Mouse (Mus musculus): ENCODE results near the gene Rhox3f.
"Not testable (repeated sequence)": the region's sequence is repeated elsewhere in the genome, so short reads cannot be mapped to it uniquely, and the experiment has no call there.

The Rhox3f gene

DNA sequence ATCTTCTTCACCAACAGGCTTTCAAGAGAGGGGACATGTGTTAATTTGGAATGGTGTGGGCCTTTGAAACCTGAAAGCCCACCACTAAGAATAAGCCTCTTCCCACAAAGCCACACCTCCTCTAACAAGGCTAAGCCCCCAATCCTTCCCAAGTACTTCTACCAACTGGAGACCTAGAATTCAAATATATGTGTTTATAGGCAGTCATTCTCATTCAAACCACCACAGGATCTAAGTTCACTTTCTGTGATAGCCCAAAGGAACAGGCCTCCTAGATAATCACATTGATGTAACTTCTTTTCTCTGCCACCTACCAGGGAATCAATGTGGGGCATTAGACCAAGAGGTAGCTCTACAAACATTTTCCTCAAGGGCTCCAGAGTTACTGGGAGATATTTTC, at the start of gene Rhox3f:
Gene Rhox3f, plus strand, starts transcription at position 301 of the 400 bp plus-strand sequence.
- DNase-seq: not testable (repeated sequence)

DNA sequence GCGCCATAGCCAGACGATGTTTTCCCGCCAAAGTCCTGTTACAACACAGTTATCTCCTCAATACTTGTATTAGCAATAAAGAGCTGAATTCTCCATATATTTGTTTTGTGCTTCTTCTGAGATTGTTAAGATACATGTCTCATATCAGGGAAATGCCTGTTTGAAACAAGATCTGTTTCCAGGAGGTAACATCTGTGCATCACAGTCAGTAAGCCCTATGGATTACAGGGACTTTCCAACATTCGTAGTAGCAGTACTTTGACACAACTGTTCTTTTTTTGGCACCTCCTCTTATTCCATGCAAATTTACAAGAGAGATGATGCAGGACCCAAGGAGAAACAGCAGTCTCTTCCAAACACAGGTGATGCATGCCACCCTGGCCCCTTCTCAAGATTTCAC, 39.1 kb upstream of the Rhox3f start, which contains the start of gene Rhox3e:
Gene Rhox3e, plus strand, starts transcription at position 301 of the 400 bp plus-strand sequence.
- DNase-seq: not testable (repeated sequence)

DNA sequence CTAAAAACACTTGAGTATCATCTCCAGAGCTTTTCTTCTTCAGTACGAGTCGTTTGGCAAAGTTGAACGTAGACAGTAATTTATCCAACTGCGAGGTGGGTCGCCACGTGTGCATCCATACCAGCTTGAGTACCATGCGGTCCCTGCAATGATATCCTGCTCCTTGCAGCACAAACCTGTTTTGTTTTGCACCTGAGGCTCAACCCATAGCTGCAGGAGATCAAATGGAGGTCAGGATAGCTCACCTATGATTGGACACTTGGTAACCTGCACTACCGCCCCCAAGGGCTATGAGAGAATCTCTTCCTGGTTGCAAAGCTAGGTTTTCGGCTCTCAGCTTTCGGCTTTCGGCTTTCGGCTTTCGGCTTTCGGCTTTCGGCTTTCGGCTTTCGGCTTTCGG, 23.7 kb upstream of the Rhox3f start, which contains the start of gene Rhox4e:
Gene Rhox4e, plus strand, starts transcription at position 301 of the 400 bp plus-strand sequence.
- not testable (repeated sequence) for DNase-seq

DNA sequence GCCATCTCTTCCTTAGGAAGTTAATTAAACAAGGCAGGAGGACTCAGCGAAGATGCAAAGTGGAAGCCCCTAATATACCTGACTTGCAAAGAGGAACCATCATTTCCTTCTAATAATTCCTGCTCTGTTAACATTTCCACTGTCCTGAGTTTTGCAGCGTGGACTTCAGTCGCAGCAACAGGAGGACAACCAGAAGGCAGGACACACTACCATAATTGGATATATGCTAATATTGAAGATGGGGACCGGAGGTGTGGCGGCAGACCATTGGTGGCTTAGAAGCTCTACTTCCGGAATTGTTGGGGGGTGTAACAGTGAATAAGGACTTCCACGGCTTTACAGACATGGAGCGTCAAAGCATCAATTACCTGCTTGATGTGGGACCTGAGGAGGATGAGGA, 9.7 kb upstream of the Rhox3f start, which contains the start of gene Rhox2f:
Gene Rhox2f, plus strand, starts transcription at position 301 of the 400 bp plus-strand sequence.
- DNase-seq: not testable (repeated sequence)

DNA sequence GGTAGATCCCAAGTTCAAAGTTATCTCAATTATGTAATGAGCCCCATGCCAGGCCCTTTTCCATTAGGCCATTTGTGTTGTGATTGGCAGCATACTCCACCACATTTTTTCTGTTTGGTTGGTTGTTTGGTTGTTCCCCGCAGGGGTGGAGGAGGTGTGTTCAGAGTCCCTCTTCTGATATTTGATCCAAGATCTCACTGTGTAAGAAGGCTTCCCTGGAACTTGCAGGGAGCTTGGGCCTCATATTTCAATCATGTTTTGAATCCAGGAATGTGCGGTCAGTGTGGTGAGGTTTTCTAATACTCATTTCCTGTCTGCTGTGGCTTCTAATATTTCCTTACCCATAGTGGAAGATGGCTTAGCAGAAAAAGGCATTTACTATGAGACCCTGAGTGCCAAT, 8.2 kb upstream of the Rhox3f start:
- not testable (repeated sequence) for DNase-seq

DNA sequence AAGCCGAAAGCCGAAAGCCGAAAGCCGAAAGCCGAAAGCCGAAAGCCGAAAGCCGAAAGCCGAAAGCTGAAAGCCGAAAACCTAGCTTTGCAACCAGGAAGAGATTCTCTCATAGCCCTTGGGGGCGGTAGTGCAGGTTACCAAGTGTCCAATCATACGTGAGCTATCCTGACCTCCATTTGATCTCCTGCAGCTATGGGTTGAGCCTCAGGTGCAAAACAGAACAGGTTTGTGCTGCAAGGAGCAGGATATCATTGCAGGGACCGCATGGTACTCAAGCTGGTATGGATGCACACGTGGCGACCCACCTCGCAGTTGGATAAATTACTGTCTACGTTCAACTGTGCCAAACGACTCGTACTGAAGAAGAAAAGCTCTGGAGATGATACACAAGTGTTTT, 26.8 kb downstream of the Rhox3f start, which contains the start of gene Rhox4f:
Gene Rhox4f, minus strand, starts transcription at position 101 of the 400 bp plus-strand sequence.
- not testable (repeated sequence) for DNase-seq

DNA sequence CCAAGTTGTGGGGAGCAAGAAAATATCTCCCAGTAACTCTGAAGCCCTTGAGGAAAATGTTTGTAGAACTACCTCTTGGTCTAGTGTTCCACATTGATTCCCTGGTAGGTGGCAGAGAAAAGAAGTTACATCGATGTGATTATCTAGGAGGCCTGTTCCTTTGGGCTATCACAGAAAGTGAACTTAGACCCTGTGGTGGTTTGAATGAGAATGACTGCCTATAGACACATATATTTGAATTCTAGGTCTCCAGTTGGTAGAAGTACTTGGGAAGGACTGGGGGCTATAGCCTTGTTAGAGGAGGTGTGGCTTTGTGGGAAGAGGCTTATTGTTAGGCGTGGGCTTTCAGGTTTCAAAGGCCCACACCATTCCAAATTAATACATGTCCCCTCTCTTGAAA, 47.7 kb downstream of the Rhox3f start, which contains the start of gene Rhox3g:
Gene Rhox3g, minus strand, starts transcription at position 101 of the 400 bp plus-strand sequence.
- DNase-seq: not testable (repeated sequence)
